In the genomic region with DNA sequence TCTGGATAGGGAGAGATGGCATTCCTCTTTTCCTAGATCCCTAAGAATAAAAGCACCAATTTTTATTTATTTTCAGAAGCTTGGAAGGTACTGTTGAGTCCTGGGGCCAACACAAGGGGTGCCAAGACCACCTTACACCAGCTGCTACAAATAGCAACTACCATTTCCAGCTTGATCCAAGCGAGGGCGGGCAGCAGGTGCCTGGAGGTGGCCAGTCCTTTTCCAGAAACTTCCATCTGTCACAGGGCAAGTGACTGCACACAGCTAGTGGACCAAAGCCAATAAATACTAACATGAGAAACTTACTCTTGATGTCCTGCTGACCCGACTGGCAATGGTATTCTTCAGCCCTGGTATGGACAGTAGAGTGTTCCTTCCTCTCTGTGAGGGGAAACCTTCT, we compare ENCODE assay signal across 13 mouse cellular contexts.
"Had no signal": no experiment of that assay in that cellular context is flagged by ENCODE, and none has a peak within 500 bp of the region (broad histone marks: within the 10 kb centered on the region; RNA-seq: fewer than 3 reads in every experiment).

No protein-coding gene starts in this region.

- H3K9me3 ChIP-seq: kidney, embryonic 15.5 days; limb, embryonic 12.5 days; liver, embryonic 13.5 days; midbrain, embryonic 10.5 days; midbrain, embryonic 15.5 days; neural tube, embryonic 13.5 days had no signal

- DNase-seq: kidney, postnatal 14 days; liver; liver, embryonic 13.5 days; lung, adult 18-20 months; retina, postnatal 1 day; right cerebral cortex, postnatal 4 days; spleen, adult 18-20 months; thymus, postnatal 4 days had no signal

- H3K27me3 ChIP-seq: kidney, embryonic 15.5 days; limb, embryonic 12.5 days; liver, embryonic 13.5 days; midbrain, embryonic 15.5 days; neural tube, embryonic 13.5 days had no signal

- H3K36me3 ChIP-seq: kidney, embryonic 15.5 days; limb, embryonic 12.5 days; liver, embryonic 13.5 days; midbrain, embryonic 10.5 days; midbrain, embryonic 15.5 days; neural tube, embryonic 13.5 days had no signal

- H3K4me3 ChIP-seq: kidney, embryonic 15.5 days; limb, embryonic 12.5 days; liver, embryonic 13.5 days; midbrain, embryonic 10.5 days; midbrain, embryonic 15.5 days; neural tube, embryonic 13.5 days had no signal

- ATAC-seq: midbrain, embryonic 15.5 days had no signal
